Mouse (Mus musculus) hindlimb bud, embryonic 11.5 days (tissue): ENCODE measurements around the gene Ccdc14.
"Not testable (repeated sequence)": the region's sequence is repeated elsewhere in the genome, so short reads cannot be mapped to it uniquely, and the experiment has no call there.

Experiments
- DNase-seq: peaks from one replicate; pipeline ENCODE4 v3.0.0-alpha.2; 2012; ENCODE audit warnings: low read depth, low spot score; ENCODE audit errors: extremely low spot score

Ccdc14 gene

GRCm38 (mm10) chr16:34706487-34706946 is 16.1 kb downstream of the Ccdc14 start:
- DNase-seq = no peak

GRCm38 (mm10) chr16:34711481-34711880 is 21.1 kb downstream of the Ccdc14 start:
- no peak for DNase-seq

GRCm38 (mm10) chr16:34725156-34725555 is 34.7 kb downstream of the Ccdc14 start:
- DNase-seq = no peak

DNA sequence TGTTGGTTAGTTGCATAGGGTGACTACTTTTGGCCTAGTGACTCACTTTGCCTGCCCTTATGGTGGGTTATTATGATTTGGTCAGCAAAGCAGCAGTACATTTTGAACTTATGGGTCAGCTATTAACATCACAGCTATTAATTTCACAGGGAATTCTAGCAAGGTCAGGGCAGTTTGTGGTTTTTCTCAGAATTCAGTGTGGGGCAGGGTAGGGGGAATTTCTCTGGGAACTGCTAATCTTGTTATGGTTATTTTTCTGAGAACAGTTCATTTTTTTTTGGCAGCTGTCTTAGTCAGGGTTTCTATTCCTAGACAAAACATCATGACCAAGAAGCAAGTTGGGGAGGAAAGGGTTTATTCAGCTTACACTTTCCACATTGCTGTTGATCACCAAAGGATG is 38.2 kb downstream of the Ccdc14 start:
- DNase-seq = not testable (repeated sequence)

DNA sequence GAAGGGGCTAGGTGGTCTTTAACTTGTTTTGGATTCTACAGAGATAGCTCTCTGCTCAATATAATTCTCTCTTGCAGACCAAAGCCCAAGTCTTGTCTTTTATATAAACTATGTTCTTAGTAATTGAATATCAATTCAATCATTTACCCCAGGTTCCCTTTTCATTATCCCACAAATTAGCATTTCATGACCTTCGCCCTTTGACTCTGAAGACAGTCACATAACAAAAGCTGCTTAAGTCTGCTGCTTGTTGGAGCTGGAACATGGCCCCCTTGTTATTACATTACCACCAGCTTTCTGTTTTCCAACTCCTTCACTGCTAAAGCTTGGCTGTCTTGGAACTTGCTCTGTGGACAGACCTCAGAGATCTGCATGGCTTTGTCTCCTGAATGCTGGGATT is 39.0 kb downstream of the Ccdc14 start:
- DNase-seq = no peak

DNA sequence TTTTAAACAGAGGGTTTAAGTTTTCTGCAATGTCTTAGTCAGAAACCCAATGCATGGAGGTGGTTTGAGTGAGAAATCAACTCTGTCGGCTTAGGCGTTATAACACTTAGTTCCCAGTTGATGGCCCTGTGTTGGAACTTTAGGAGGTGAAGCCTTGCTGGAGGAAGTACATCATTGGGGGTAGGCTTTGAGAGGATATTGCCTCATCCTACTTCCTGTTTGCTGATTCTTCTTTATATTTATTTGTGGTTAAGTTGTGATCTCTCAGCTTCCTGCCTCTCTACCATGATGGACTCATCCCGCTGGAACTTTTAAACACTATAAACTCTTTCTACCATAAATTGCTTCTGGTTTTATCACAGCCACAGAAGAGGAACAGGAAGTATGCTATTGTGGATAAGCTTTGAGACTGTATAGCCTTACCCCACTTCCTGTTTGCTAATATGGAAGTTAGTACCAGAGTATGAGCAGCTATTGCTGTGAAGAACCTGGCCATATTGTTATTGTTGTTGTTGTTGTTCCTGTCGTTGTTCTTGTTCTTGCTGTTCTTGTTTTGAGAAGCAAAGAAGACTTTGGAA is 48.3 kb downstream of the Ccdc14 start:
- no peak for DNase-seq

GRCm38 (mm10) chr16:34742930-34743329 is 52.5 kb downstream of the Ccdc14 start:
- DNase-seq = no peak

GRCm38 (mm10) chr16:34745065-34745585 is 54.7 kb downstream of the Ccdc14 start, which contains the start of gene Mylk:
TSS of gene Mylk (plus strand) at chr16:34745210.
- peak; percentile 61 for DNase-seq

DNA sequence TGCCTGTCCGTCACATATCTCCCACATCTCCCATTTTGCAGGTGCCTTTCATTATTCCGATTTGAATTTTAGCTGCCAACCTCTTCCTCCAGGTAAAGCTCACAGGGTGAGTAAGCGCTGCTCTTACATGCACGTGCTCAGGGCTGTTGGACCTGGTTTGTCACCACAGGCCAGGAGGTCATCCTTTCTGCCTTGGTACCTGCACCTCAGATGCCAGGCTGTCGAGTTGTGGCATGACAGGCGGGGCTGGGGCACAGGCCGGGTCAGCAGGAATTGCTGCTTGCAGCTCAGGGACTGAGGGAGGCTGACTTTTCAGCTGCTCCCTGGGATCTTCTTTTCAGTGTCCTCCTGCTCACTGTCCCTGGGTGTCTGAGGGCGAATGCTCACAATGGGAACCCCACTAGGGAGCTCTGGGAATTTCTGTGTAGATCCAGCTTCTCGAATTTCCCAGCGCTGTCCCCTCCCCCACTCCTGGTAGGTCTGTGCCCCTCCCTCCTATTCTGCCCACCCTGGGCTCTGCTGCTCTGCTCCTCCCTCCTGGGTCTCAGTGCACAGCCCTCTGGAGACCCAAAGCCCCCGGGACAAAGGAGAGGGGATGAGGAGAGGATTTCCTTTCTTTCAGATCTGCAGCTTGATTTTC is 57.8 kb downstream of the Ccdc14 start:
- no peak for DNase-seq

DNA sequence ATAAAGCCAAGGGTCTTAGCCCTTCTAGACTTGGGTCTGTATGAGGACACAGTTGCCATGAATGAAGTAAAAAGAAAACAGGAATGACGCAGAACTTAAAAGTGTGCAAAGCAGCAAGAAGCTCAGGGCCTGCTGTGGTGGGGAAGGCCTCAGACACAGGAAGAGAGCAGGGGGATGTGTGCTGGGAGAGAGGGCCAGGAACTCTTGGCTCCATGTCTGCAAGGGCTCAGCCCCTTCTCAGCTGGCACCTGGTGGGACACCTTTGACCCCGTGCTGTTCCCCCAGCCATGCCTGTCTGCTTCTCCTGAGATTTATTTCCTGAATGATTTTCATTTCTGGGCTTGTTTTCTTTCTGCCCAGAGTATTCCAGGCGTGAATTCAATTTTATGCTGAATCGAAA is 59.1 kb downstream of the Ccdc14 start:
- DNase-seq = no peak

DNA sequence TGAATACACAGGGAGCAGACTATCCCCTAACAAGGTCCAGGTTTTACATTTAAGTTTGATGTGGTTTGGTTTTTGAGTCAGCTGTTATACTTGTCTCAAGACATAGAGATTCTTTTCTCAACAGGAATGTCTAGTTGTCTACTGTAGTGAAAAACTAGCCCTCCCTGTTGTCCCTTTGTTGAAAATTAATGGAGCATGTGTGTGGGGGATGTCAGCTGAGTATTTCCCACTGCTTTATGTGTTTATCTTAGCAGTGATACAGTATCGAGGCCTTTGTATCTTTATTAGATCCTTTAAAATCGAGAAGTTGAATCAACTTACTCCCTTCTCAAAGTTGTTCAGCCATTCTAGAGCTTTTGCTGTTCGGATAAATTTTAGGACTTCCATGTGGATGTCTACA is 61.6 kb downstream of the Ccdc14 start:
- DNase-seq = no peak

DNA sequence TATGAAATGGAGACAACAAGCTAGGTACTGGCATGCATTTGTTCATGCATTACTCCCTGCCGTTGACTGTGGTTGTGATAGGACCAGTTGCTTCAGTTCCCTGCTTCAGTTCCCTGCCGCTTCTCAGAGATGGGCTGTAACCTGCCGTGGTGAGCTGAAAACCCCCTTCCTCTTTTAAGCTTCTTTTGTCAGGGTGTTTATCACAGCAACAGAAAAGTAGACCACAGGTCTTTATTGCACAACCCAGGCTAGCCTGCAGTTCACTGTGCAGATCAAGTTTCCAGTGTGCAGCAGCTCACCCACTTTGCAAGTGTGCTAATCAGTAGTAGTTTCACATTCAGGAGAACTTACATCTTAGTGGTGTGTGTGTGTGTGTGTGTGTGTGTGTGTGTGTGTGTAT is 62.6 kb downstream of the Ccdc14 start:
- DNase-seq = no peak

GRCm38 (mm10) chr16:34756991-34757390 is 66.6 kb downstream of the Ccdc14 start:
- no peak for DNase-seq

DNA sequence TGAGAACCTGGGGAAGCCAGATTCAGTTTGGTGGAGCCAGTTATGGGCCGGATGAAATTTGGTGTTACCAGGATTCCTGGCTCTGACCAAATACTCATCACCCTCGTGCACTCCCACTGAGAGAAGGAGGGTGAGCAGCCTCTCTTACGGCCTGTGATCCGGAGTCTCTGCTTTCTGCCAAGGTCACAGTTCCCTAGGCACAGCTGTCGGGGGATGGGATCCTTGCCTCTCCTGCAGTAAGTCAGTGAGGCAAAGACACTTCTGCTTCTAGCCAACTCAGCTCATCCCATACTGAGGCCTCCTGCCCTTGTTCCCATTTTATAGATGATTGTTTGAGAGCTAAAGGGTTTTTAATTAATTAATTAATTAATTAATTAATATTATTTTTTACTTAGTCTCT is 67.8 kb downstream of the Ccdc14 start:
- DNase-seq = no peak

- no peak for DNase-seq
Observed at GRCm38 (mm10) chr16:34763959-34764591, 73.7 kb downstream of the Ccdc14 start.

DNA sequence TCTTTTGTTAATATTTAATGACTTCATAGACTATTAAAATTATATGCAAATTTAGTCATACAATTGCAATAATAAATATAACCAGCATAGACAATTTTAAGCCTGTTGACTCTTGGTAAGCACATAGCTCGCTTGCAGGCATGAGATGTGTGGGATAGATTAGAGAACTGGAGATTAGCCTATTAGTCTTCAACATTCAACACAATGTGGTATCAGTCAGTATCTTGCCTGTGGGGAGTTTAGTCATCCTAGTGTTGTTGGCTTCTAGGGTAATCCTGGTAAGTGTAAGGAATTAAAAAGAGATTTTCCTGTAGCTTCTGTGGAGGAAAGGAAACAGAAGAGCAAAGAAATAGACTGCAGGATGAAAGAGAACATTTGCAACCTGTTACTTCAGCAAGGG is 75.2 kb downstream of the Ccdc14 start:
- no peak for DNase-seq

- no peak for DNase-seq
Observed at GRCm38 (mm10) chr16:34766193-34766592, 75.8 kb downstream of the Ccdc14 start.

GRCm38 (mm10) chr16:34767443-34767842 is 77.0 kb downstream of the Ccdc14 start:
- DNase-seq = no peak

- DNase-seq = no peak
Observed at GRCm38 (mm10) chr16:34768436-34768835, 78.0 kb downstream of the Ccdc14 start.

DNA sequence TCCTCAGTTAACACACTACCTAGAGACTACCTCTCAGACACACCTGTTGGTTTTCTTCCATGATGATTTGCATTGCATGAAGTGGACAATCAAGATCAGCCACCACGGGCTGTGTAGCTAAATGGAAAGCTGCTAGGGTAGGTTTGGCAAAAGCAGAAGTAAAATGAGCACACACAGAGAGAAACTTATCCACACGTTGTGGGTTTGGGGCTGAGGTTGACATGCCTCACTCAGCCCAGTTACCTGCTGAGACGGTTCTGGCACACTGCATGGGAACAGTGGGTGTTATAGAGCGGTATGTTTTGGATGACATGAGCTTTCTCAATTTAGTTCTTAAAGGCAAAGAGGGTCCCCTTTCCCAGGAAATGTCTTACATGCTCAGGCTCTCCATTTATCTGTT is 79.7 kb downstream of the Ccdc14 start:
- no peak for DNase-seq

DNA sequence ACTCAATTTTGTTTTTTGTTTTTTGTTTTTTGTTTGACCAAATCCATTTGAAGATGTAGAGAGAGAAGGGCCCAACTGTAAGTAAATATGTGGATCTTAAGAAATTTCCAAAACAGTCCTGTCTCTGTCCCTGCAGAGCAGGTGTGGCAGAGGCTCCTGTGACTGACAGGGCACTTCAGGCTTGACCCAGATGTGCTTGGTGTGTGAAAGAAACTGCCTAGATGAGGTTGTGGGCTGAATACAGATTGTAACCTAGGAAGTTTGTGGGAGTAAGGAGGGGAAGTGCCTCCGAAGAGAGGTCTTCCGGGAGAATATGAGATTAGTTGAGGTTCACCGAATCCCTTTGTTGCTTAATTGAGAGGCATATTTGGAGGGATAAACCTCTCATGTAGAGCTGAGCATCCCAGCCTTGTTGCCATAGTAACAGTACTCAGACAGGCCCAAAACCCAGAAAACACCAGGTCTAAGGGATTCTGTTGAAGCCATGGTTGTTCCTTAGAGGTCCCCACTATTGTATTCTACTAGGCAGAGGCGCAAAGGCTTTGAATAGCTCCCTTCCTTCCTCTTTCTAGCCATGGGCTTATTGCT is 82.1 kb downstream of the Ccdc14 start:
- no peak for DNase-seq
